Mouse (Mus musculus) gastrocnemius, adult 18-20 months (tissue): ENCODE measurements around the gene Ptpn3. TPM values are rescaled to one million over a fixed set of nuclear protein-coding genes. Genes with fewer than 3 reads are reported as not detected.
A peak's percentile ranks its signal among the peaks of the same experiment; 100 is the strongest.

Experiments used
- DNase-seq: peaks from one replicate; pipeline ENCODE4 v3.0.0; 2021; ENCODE audit warnings: low spot score
- total RNA-seq, 2 experiments: library from RNA; stranded (reverse); gene quantifications; 2 replicates each; pipeline ENCODE4 v1.2.3; 2021

Gene Ptpn3
- total RNA-seq, 2 experiments from 2014 or later = 43.7 to 51.4 TPM

- DNase-seq = no peak
Observed at GRCm38 (mm10) chr4:57171817-57172216, 129.8 kb downstream of the Ptpn3 start.

GRCm38 (mm10) chr4:57168680-57169079 is 133.0 kb downstream of the Ptpn3 start:
- no peak for DNase-seq

- no peak for DNase-seq
Observed at GRCm38 (mm10) chr4:57168277-57168676, 133.4 kb downstream of the Ptpn3 start.

DNA sequence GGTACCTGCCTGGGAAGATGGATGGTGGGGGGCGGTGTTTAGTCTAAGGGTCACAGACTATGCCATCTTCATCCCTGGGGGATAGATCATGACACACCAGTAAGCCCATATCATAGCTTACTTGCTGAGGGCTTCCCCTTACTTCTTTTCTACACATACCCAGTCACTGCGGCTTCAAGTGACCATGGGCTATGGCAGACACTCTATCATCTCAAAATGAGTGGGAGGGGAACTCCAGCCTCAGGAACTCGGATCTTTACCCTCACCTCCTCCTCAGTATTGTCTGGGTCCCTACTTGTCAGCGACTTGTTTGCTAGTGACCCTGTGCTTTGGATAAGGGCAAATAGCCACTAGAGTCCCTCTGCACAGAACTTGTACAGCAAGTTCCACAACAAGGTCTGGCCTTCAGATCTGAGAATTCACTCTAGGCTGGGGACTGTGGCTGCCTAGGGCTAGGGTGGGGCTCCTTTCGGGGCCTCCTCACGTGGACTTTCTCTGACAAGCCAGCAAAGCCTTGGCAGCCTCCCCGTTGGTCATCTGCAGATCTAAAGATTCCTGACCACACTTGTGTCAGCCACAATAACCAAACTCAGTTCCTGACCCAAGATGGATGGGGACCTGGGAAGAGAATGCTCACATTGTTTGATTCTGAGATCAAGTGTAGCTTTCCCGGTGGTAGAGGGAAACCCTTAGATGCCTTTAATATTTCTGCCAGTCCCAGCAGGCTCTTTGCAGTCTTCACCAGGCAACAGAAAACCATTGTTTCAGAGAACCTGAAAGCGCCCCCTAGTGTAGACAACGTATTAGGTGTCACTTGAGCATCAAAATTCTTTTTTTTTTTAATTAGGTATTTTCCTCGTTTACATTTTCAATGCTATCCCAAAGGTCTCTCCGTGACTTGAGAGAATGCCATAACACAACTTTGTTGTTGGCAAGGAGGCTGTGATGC is 134.4 kb downstream of the Ptpn3 start:
- no peak for DNase-seq

DNA sequence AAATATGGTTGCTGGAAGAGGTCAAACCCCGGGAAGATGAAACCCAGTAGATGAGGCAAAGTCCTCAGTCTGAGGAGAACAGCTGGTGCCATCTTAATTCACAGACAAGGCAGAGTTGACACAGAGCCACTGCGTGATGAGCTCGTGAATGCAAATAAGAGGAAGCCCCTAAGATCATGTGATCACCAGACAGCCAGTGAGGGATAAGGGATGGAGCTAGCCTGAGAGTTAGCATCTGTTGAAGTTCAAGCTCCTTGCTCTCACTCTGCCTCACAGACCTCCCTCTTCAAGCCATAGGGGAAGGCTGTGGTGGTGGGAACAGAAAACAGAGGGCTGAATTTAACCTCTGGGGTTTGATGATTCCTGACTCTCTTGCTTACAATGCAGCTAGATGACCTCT is 136.0 kb downstream of the Ptpn3 start:
- no peak for DNase-seq

GRCm38 (mm10) chr4:57164578-57165210 is 136.9 kb downstream of the Ptpn3 start:
- DNase-seq = no peak

- DNase-seq = no peak
Observed at GRCm38 (mm10) chr4:57162789-57163722, 138.6 kb downstream of the Ptpn3 start.

DNA sequence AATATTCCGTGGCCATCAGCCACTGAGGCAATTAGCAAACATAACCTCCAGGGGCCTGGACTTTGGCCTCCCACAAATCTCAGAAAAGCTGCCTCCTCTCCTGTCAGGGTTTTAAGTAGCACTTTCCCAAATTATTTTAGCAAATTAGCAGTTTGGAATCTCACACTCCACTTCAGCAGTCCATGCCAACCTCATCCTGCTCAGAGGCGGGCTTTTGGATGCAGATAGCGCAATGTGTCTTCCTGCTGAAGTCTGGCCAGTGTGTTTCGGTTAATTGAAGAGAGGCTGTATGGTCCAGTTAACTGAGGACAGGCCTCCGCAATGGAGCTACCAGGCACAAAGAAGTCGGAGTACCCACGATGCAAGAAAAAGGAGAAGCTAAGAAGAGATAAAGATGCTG is 141.1 kb downstream of the Ptpn3 start:
- DNase-seq = no peak

- no peak for DNase-seq
Observed at GRCm38 (mm10) chr4:57156549-57157169, 145.0 kb downstream of the Ptpn3 start.

- DNase-seq = peak; percentile 55
Observed at GRCm38 (mm10) chr4:57153838-57154237, 147.8 kb downstream of the Ptpn3 start.

- DNase-seq = peak; percentile 69
Observed at GRCm38 (mm10) chr4:57153068-57153835, 148.4 kb downstream of the Ptpn3 start.

DNA sequence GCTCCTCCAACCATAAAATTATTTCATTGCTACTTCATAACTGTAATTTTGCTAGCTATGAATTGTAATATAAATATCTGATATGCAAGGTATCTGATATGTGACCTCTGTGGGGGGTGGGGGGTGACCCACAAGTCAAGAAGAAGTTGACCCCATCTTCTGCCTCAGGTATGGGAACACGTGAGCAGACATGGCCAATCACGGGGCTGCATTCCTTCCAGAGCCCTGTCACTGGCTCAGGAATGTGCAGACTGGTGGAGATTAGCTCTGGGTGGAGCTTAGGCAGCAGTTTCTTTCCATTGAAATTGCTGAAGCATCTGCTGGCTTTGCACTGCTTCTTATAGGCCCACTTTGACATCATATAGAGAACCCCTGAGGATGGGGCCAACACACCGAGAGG is 153.5 kb downstream of the Ptpn3 start:
- DNase-seq = no peak

DNA sequence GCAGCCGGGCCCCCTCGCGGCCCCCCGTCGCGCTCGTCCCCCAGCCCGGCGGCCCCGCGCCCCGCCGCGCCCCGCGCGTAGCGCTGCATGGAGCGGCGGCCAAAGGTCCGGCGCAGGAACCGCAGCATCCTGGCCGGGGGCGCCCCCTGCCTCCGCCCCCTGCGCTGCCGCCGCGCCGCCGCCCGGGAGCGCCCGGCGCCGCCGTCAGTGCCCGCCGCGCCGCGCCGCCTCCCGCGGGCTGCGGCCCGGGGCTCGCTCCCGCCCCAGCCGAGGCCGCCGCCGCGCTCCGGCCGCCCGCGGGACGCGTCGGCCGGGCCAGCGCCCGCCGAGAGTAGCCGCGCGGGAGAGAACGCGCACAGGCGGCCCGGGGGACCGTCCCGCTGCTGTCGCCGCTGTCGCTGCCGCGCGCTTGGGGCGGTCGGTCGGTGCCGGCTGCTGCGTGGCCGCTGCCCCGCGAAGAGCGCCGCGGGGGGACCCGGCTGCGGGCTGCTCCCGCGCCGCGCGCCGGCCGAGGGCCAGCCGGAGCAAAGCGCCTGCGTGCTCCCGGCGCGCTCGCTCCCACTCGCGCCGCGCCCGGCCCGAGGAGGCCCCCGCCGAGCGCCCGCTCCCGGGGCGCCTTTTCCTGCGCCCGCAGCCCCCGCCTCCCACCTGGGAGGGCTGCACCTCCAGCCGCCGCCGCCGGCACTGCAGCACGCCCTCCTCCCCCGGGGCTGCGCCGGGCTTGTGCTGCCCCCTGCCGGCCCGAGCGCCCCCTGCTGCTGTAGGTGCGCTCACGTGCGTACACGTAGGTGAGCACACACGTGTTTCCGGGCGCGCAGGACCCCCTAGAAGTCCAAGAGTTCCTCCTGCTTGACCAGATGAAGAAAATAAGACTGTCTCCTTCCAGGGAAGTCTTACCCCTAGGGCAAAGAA is 158.4 kb downstream of the Ptpn3 start, which contains the start of gene Epb41l4b:
Gene Epb41l4b (minus strand): TSS at position 412 of the 912 bp plus-strand sequence.
- DNase-seq = peak; percentile 75

DNA sequence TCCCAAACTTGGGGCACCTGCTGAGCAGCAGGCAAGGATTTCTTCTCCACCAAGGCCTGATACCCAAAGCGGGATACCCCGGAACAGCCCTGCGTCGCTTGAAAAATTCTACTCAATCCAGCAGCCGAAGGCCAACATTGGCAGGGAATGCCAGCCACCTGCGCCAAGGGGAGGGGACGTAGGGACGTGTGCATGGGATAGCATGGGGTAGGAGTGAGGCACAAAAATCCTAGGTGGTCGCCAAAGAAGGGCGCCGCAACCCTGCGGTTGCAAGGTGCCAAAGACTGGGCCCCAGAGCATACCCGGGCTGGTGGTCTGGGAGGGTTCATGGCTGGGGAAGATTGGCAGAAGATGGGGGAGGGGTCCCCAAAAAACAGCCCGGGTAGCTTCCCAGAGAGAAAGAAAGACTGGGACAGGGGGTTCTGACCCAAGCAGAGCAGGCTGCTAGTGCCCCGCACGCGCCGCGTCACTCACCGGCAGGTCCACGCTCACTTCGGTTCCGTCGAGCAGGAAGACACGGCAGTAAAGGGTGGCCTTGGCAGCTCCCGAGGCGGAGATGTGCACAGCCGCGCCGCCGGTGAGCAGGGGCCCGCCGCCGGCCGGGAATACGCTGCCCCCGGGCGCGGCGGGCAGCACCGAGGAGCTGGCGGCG is 159.1 kb downstream of the Ptpn3 start:
- no peak for DNase-seq

DNA sequence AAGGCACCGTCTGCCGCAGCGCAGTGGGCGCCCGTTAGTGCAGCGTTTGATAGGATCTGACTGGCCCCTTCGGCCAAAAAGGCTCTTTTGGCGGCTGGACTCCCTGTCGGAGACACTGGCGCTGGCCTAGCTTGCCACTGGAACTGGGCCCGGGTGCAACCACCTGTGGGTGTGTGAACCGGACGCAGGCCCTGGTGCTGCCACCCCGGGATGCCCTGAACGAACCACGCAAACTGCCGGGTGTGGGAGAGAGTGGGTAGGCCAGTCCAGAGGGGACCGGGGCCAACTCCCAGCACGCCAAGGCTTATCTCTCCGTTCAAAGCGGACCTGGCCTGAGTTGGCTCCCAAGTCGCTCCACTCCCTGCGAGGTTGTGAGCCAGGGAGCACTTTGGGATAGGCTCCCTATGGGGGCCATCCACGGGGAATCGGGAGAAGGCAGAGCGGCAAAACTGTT is 159.7 kb downstream of the Ptpn3 start:
- DNase-seq = no peak

DNA sequence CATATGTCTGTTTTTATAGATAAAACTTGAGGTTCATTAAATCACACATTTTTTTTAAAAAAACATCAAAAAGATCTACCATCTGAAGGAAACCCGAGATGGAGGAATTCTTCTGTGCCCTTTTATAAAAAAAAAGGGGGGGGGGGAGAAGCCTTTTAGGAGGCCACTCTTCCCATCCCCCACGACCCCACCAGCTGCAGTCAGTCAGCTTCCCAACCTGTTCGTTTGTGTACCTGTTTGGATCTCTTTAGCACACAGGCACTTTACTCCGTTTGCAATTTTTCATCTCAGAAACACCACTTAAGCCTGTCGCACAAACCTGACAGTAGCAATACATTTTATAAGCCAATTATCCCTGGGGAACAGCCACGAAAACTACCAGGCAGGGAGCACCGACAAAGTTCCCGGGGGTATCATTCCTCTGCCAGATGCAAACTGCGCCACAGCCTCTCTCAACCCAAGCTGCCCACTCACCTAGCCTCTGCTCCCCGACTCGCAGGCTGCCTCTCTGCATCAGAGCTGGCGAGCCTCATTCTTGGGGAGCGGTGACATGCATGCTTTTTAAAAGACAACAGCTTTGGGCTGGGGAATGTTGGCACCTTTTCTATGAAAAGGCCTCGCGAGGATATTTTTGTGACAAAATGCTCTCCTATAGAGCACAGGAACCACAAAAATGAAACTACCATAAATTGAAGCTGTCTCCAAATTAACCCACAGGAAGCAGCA is 160.5 kb downstream of the Ptpn3 start:
- no peak for DNase-seq
